Mouse (Mus musculus): ENCODE results near the gene Klhl21. TPM values are rescaled to one million over a fixed set of nuclear protein-coding genes. Genes with fewer than 3 reads are reported as not detected.

Klhl21 gene
- total RNA-seq (2014; rRNA removed) = 25.8 and 30.8 TPM in 2 replicates
- polyA plus RNA-seq (2012; rRNA removed) = 21.8 and 23.9 TPM in 2 replicates

- H3K4me1 ChIP-seq (ENCODE audit: control insufficient read depth, insufficient read depth, low read length) = peaks cover 18% of the 10 kb centered on the region
- peak within 1 kb of the TSS; percentile 73 for H3K27ac ChIP-seq (replicated peaks; ENCODE audit: insufficient read depth, low read depth, low read length)
- no peaks in the 10 kb centered on the region for H3K27me3 ChIP-seq (ENCODE audit: control insufficient read depth, insufficient read depth, low read length)
- under 1% methylated on average over 45 of the region's 45 CpGs for WGBS
- peak; percentile 76 for DNase-seq (ENCODE audit: extremely low read depth, low read depth, low spot score)
- no peaks in the 10 kb centered on the region for H3K36me3 ChIP-seq (ENCODE audit: control insufficient read depth, insufficient read depth, low read length)
- H3K79me2 ChIP-seq (ENCODE audit: control insufficient read depth, insufficient read depth, low read length) = peaks cover 16% of the 10 kb centered on the region
- peak; percentile 97 for TF ChIP-seq POLR2A (IDR thresholded peaks at IDR 0.05; ENCODE audit: extremely low read depth, insufficient read depth, low read length)
- TF ChIP-seq CTCF (IDR thresholded peaks at IDR 0.05; ENCODE audit: low read depth, low read length) = no peak
- peak within 1 kb of the TSS; percentile 93 for H3K9ac ChIP-seq (ENCODE audit: low read depth, low read length)
- peak within 1 kb of the TSS; percentile 61 for H3K4me3 ChIP-seq (ENCODE audit: insufficient read depth, low read depth, low read length)
These were observed at the start of gene Klhl21 for GRCm38 (mm10) chr4:152008622-152009075. Klhl21 (plus strand) TSS chr4:152008803.

- 91% methylated on average over 11 of the region's 11 CpGs for WGBS
- TF ChIP-seq CTCF (IDR thresholded peaks at IDR 0.05; ENCODE audit: low read depth, low read length) = no peak
- no peak for TF ChIP-seq POLR2A (IDR thresholded peaks at IDR 0.05; ENCODE audit: extremely low read depth, insufficient read depth, low read length)
- H3K4me1 ChIP-seq (ENCODE audit: control insufficient read depth, insufficient read depth, low read length) = no peaks in the 10 kb centered on the region
- H3K4me3 ChIP-seq (ENCODE audit: insufficient read depth, low read depth, low read length) = no peak overlapping the region
- no peak overlapping the region for H3K9ac ChIP-seq (ENCODE audit: low read depth, low read length)
- H3K79me2 ChIP-seq (ENCODE audit: control insufficient read depth, insufficient read depth, low read length) = no peaks in the 10 kb centered on the region; the same call in 1 of the 2 replicates
- no peaks in the 10 kb centered on the region for H3K27me3 ChIP-seq (ENCODE audit: control insufficient read depth, insufficient read depth, low read length)
- no peak overlapping the region for H3K27ac ChIP-seq (replicated peaks; ENCODE audit: insufficient read depth, low read depth, low read length)
- no peak for DNase-seq (ENCODE audit: extremely low read depth, low read depth, low spot score)
- peaks cover 22% of the 10 kb centered on the region for H3K36me3 ChIP-seq (ENCODE audit: control insufficient read depth, insufficient read depth, low read length)
These were observed 48.6 kb upstream of the Klhl21 start for GRCm38 (mm10) chr4:151959849-151960512.

GRCm38 (mm10) chr4:151960513-151960854 lies 48.1 kb upstream of the Klhl21 start:
- 81% methylated on average over 3 of the region's 3 CpGs for WGBS
- TF ChIP-seq POLR2A (IDR thresholded peaks at IDR 0.05; ENCODE audit: extremely low read depth, insufficient read depth, low read length) = no peak
- no peak for TF ChIP-seq CTCF (IDR thresholded peaks at IDR 0.05; ENCODE audit: low read depth, low read length)
- H3K4me1 ChIP-seq (ENCODE audit: control insufficient read depth, insufficient read depth, low read length) = no peaks in the 10 kb centered on the region
- no peak overlapping the region for H3K9ac ChIP-seq (ENCODE audit: low read depth, low read length)
- peaks cover 24% of the 10 kb centered on the region for H3K36me3 ChIP-seq (ENCODE audit: control insufficient read depth, insufficient read depth, low read length)
- H3K79me2 ChIP-seq (ENCODE audit: control insufficient read depth, insufficient read depth, low read length) = no peaks in the 10 kb centered on the region; the same call in 1 of the 2 replicates
- DNase-seq (ENCODE audit: extremely low read depth, low read depth, low spot score) = no peak
- no peak overlapping the region for H3K4me3 ChIP-seq (ENCODE audit: insufficient read depth, low read depth, low read length)
- H3K27ac ChIP-seq (replicated peaks; ENCODE audit: insufficient read depth, low read depth, low read length) = no peak overlapping the region
- H3K27me3 ChIP-seq (ENCODE audit: control insufficient read depth, insufficient read depth, low read length) = no peaks in the 10 kb centered on the region

GRCm38 (mm10) chr4:151962817-151963216 lies 45.8 kb upstream of the Klhl21 start:
- 89% methylated on average over 3 of the region's 3 CpGs for WGBS
- Histone ChIP-seq H3K27ac (replicated peaks; ENCODE audit: insufficient read depth, low read depth, low read length) (no peak overlapping the region), H3K9ac (ENCODE audit: low read depth, low read length) (no peak overlapping the region), H3K4me3 (ENCODE audit: insufficient read depth, low read depth, low read length) (no peak overlapping the region), H3K27me3 (ENCODE audit: control insufficient read depth, insufficient read depth, low read length) (no peaks in the 10 kb centered on the region), H3K36me3 (ENCODE audit: control insufficient read depth, insufficient read depth, low read length) (peaks cover 21% of the 10 kb centered on the region), H3K79me2 (ENCODE audit: control insufficient read depth, insufficient read depth, low read length) (no peaks in the 10 kb centered on the region; the same call in 1 of the 2 replicates), H3K4me1 (ENCODE audit: control insufficient read depth, insufficient read depth, low read length) (no peaks in the 10 kb centered on the region)
- TF ChIP-seq CTCF (IDR thresholded peaks at IDR 0.05; ENCODE audit: low read depth, low read length) = no peak
- TF ChIP-seq POLR2A (IDR thresholded peaks at IDR 0.05; ENCODE audit: extremely low read depth, insufficient read depth, low read length) = no peak
- DNase-seq (ENCODE audit: extremely low read depth, low read depth, low spot score) = no peak

GRCm38 (mm10) chr4:151968204-151968921 lies 40.2 kb upstream of the Klhl21 start:
- 92% methylated on average over 26 of the region's 26 CpGs for WGBS

More at GRCm38 (mm10) chr4:151968204-151968921, 40.2 kb upstream of the Klhl21 start:
- H3K79me2 ChIP-seq (ENCODE audit: control insufficient read depth, insufficient read depth, low read length) = no peaks in the 10 kb centered on the region; the same call in 1 of the 2 replicates
- H3K4me1 ChIP-seq (ENCODE audit: control insufficient read depth, insufficient read depth, low read length) = no peaks in the 10 kb centered on the region
- peaks cover 13% of the 10 kb centered on the region; the same call in 1 of the 2 replicates for H3K36me3 ChIP-seq (ENCODE audit: control insufficient read depth, insufficient read depth, low read length)
- no peak overlapping the region for H3K9ac ChIP-seq (ENCODE audit: low read depth, low read length)
- TF ChIP-seq POLR2A (IDR thresholded peaks at IDR 0.05; ENCODE audit: extremely low read depth, insufficient read depth, low read length) (no peak), CTCF (IDR thresholded peaks at IDR 0.05; ENCODE audit: low read depth, low read length) (no peak)
- H3K4me3 ChIP-seq (ENCODE audit: insufficient read depth, low read depth, low read length) = no peak overlapping the region
- H3K27me3 ChIP-seq (ENCODE audit: control insufficient read depth, insufficient read depth, low read length) = no peaks in the 10 kb centered on the region
- no peak for DNase-seq (ENCODE audit: extremely low read depth, low read depth, low spot score)
- no peak overlapping the region for H3K27ac ChIP-seq (replicated peaks; ENCODE audit: insufficient read depth, low read depth, low read length)

Measured in liver, adult 2 months (tissue).